Mouse (Mus musculus) embryonic fibroblast, embryonic 13.5 days (primary cell): ENCODE results near the gene Uck2.

Source experiments
- CTCF ChIP-seq: IDR thresholded peaks from 2 replicates; pipeline ENCODE4 v1.5.1; 2011; ENCODE audit warnings: mild to moderate bottlenecking, control low read depth, low read length, moderate library complexity, borderline replicate concordance; ENCODE audit not compliant: insufficient read depth
- POLR2A ChIP-seq: IDR thresholded peaks from 2 replicates; pipeline ENCODE4 v1.6.1; 2011; ENCODE audit warnings: low read depth, mild to moderate bottlenecking, control low read depth, low read length, moderate library complexity

DNA sequence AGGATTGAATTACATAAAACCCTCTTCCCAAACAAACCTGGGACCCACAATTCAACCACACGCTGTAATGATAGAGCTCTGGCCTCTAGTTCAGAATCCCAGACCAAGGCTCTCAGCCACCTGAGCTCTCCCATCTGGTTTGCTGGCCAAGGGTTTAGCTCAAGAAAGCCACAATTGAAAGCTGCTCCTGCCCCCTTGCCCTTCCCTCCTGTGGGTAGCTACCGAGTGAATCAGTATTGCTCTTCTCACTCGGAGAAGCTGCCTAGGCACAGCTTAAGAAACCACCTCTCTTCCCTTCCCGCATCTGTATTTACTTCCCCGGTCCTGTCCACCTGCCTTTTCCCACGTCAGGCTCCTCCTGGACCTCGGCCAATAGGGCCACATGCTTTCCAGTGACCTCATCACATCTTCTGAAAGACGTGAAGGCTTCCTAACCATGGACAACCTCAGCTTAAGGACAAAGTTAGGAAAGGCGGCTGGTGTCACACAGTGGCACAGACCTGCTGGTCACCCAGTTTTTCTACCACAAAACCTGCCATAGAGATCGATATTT lies 22.6 kb downstream of the Uck2 start:
- TF ChIP-seq POLR2A (no peak), CTCF (no peak)
